Comparison of ENCODE assay signal across 20 mouse cellular contexts in genomic region chr8:117672558-117672957, GRCm38 (mm10). TPM values are rescaled to one million over a fixed set of nuclear protein-coding genes. Genes with fewer than 3 reads are reported as not detected.
"Had no signal": no experiment of that assay in that cellular context is flagged by ENCODE, and none has a peak within 500 bp of the region (broad histone marks: within the 10 kb centered on the region; RNA-seq: fewer than 3 reads in every experiment).

No protein-coding gene starts in this region.

- H3K9me3 ChIP-seq: kidney, embryonic 15.5 days; limb, embryonic 10.5 days; limb, embryonic 13.5 days; liver, embryonic 13.5 days; midbrain, embryonic 12.5 days; midbrain, embryonic 15.5 days; neural tube, embryonic 12.5 days; neural tube, embryonic 15.5 days had no signal

- H3K9ac ChIP-seq: neural tube, embryonic 12.5 days had no signal

- DNase-seq: kidney, adult 8-10 months; kidney, postnatal 14 days; layer of hippocampus, adult 9-11 months; liver, embryonic 13.5 days; lung, postnatal 14 days; right cerebral cortex, adult 18-20 months; right cerebral cortex, postnatal 14 days; right cerebral cortex, postnatal 4 days; thymus, adult 18-20 months; thymus, postnatal 36 days had no signal

- ATAC-seq: midbrain, embryonic 15.5 days had no signal

- H3K36me3 ChIP-seq: kidney, embryonic 15.5 days; limb, embryonic 10.5 days; limb, embryonic 13.5 days; liver, embryonic 13.5 days; midbrain, embryonic 12.5 days; midbrain, embryonic 15.5 days; neural tube, embryonic 12.5 days; neural tube, embryonic 15.5 days had no signal

- H3K27ac ChIP-seq: kidney, embryonic 15.5 days; limb, embryonic 10.5 days; limb, embryonic 13.5 days; liver, embryonic 13.5 days; macrophage; midbrain, embryonic 12.5 days; midbrain, embryonic 15.5 days; neural tube, embryonic 12.5 days; neural tube, embryonic 15.5 days had no signal

- H3K27me3 ChIP-seq: midbrain, embryonic 12.5 days; midbrain, embryonic 15.5 days; neural tube, embryonic 12.5 days; neural tube, embryonic 15.5 days had no signal

RNA-seq across cellular contexts. Expression of gene Hsd17b2, which starts 29.1 kb away (rescaled TPM):
- total RNA-seq: megakaryocyte, adult 5-6 weeks had no signal
- polyA plus RNA-seq: limb, embryonic 10.5 days; limb, embryonic 13.5 days; lung, embryonic 16.5 days; macrophage; midbrain, embryonic 12.5 days; midbrain, embryonic 15.5 days; neural tube, embryonic 12.5 days had no signal
